Mouse (Mus musculus) layer of hippocampus, adult 6 months (tissue): ENCODE results near the gene Slc6a8. TPM values are rescaled to one million over a fixed set of nuclear protein-coding genes. Genes with fewer than 3 reads are reported as not detected.

Source experiments
- long read RNA-seq, 2 experiments: library from polyadenylated mRNA; unstranded; transcript quantifications; one replicate each; pipeline ENCODE4 v2.0.0; 2019 to 2020
- polyA plus RNA-seq: library from polyadenylated mRNA; unstranded; fragments of <200 nt; fragmentation: Nextera tagmentation; gene quantifications from 2 replicates; pipeline ENCODE4 v1.2.3, GENCODE M21; 2021

Slc6a8 gene
- polyA plus RNA-seq = 6.8 and 7.5 TPM in 2 replicates
- long read RNA-seq, experiment 1, partial matches to known transcripts = 13 of 14 reads
- long read RNA-seq, experiment 1, other reads (novel, unspliced or antisense) = 0 of 14 reads
- long read RNA-seq, experiment 2, transcript Slc6a8-203 (13 exons, 3,314 nt) = major isoform, 5 of 36 reads
- long read RNA-seq, experiment 2, partial matches to known transcripts = 24 of 36 reads
- long read RNA-seq, experiment 2, other reads (novel, unspliced or antisense) = 5 of 36 reads

DNA sequence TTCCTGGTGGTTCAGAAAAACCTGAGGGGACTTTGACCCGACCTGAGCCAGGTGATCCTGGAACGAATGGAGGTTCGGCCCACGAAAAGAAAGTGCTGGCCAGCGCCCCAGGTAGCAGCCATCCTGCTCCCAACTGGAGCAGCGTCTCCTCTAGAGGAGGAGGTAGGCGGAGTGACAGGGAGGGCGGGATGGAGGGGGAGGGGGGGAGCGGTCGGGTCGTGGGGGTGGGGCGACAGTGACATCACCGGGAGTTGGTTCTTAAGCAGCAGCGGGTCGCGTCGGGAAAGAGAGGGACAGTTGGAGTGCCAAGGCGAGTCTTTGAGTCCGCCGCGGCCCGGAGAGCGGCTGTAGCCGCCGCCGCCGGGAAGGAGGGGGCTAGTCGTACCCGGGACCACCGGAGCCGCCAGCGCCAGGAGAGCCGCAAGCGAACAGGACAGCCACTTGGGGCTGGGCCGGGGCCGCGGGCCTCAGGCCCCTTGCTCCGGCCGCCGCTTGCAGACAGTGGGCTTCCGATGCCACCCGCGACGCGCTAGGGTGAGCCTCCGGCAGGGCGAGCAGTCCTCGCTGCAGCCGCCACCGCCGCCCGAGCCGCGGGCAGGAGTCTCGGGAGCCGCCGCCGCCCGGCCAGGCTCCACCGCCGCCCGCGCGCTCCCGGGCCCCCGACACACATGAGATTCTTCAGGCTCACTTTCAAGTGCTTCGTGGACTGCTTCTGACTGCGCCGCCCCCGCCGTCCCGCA, at the start of gene Slc6a8:
Gene Slc6a8 (plus strand): TSS at position 272 of the 740 bp plus-strand sequence.

DNA sequence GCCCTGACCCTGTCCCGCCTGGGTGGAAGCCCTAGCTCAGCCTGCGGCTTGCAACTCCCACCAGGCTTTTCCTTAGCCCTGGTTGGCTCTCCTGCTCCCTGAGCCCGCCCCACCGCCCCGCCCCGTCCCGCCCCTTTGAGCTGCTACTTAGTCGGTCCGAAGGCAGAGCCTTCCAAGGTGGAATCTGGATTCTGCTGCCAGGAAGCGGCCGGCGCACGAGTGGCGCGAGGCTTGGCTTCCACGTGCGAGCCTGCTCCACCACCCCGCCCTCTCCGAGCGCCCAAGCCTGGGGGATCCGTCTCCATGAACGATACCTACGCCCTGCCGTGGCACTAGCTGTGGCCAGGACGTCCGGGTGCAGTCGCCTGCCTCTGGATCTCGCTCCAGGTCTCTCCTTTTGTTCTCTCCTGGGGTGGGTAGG, 33.7 kb upstream of the Slc6a8 start, which contains the start of gene Dusp9:
Gene Dusp9 (plus strand): TSS at position 165 of the 421 bp plus-strand sequence.

DNA sequence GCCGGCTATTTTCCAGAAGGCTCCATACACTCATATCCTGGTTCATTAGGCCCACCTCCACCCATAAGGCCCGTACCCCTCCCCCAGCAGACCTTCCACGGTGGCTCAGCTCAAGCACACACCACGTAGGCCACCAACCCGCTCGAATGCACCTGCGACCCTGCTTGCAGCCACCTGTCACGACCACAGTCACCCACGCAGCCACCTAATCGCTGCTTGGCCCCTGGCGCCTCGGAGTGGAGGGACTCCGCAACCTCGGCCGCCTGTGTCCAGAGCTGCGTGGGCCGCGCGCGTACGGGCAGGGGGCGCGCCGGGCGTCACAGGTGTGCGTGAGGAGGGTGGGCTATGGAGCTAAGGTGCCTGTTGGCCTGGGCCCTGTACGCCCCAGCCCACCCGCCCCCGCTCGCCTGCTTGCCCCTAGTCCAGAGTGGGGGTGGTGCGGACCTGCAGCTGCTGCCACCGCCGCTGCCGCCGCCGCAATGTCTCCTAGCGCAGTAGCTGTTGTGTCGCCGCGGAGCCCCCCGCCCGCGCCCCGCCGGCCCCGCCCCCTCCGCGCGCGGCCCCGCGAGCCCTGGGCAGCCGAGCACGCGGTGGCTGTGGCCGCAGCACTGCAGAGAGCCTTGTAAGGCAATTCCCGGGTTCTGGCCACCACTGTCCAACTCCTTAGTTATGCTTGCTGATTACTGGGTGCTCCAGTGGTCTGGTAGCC, 13.2 kb upstream of the Slc6a8 start, which contains the start of gene Pnck:
Gene Pnck (minus strand): TSS at position 543 of the 709 bp plus-strand sequence.

DNA sequence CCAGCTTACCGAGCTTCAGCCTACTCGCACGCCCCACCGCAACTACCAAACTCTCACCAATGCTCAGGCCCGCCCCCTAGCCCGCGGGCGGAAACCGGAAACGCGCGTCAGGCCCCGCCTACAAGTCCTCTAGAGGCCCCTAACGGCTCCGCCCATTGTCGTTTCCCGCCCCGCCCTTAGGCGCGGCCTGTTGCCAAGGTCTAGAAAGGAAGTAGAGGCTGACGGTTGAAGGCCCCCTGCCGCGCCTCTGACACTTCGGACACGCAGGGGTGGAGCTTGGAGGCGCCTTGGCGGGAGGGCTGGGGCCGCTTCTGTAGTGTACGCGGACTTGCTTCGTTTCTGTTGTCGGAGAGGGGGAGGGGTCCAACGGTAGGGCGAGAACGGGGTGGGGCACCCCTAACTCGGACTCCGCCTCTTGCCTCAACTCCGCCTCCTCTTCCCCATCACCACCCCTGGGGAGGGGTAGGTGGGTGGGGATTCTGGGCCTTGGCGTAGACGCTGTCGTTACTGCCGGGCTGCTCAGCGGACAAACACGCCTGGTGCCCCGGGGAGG, 43.2 kb downstream of the Slc6a8 start, which contains the start of the genes Bcap31 and Abcd1:
Gene Bcap31 (minus strand): TSS at position 67 of the 553 bp plus-strand sequence.
Gene Abcd1 (plus strand): TSS at position 489 of the 553 bp plus-strand sequence.

Other genes with a start within 250 kb of the Slc6a8 start
- not detected in 2 replicates for gene Trex2, start 237.8 kb upstream of the Slc6a8 start, polyA plus RNA-seq
- gene Haus7, start 214.1 kb upstream of the Slc6a8 start, polyA plus RNA-seq = 15.1 and 16.3 TPM in 2 replicates
- 23.7 and 24.2 TPM in 2 replicates for gene Bgn, start 189.5 kb upstream of the Slc6a8 start, polyA plus RNA-seq
- gene Atp2b3, start 170.1 kb upstream of the Slc6a8 start, polyA plus RNA-seq = 25.1 and 27.2 TPM in 2 replicates
- gene Dusp9, start 33.7 kb upstream of the Slc6a8 start, polyA plus RNA-seq = 0.05 and 0.11 TPM in 2 replicates
- gene Pnck, start 13.0 kb upstream of the Slc6a8 start, polyA plus RNA-seq = 91.8 and 102 TPM in 2 replicates
- gene Bcap31, start 43.0 kb downstream of the Slc6a8 start, polyA plus RNA-seq = 155 and 159 TPM in 2 replicates
- gene Abcd1, start 43.4 kb downstream of the Slc6a8 start, polyA plus RNA-seq = 2.6 and 2.7 TPM in 2 replicates
- gene Plxnb3, start 83.9 kb downstream of the Slc6a8 start, polyA plus RNA-seq = 2.7 and 3.8 TPM in 2 replicates
- 0.50 and 0.78 TPM in 2 replicates for gene Srpk3, start 101.3 kb downstream of the Slc6a8 start, polyA plus RNA-seq
- 198 and 218 TPM in 2 replicates for gene Idh3g, start 113.7 kb downstream of the Slc6a8 start, polyA plus RNA-seq
- gene Ssr4, start 113.9 kb downstream of the Slc6a8 start, polyA plus RNA-seq = 174 and 181 TPM in 2 replicates
- gene Pdzd4, start 151.8 kb downstream of the Slc6a8 start, polyA plus RNA-seq = 1.0 and 1.7 TPM in 2 replicates
- not detected in 2 replicates for gene Avpr2, start 219.0 kb downstream of the Slc6a8 start, polyA plus RNA-seq
- 27.9 and 34.5 TPM in 2 replicates for gene L1cam, start 223.0 kb downstream of the Slc6a8 start, polyA plus RNA-seq
- gene Arhgap4, start 248.7 kb downstream of the Slc6a8 start, polyA plus RNA-seq = 0.51 and 0.67 TPM in 2 replicates
- gene Naa10, start 248.8 kb downstream of the Slc6a8 start, polyA plus RNA-seq = 98.4 and 109 TPM in 2 replicates